Mouse (Mus musculus): ENCODE results near the gene Ugt2b1. TPM values are rescaled to one million over a fixed set of nuclear protein-coding genes. Genes with fewer than 3 reads are reported as not detected.

Gene Ugt2b1
- polyA plus RNA-seq, 1 experiment from 2014 or later: not detected

DNA sequence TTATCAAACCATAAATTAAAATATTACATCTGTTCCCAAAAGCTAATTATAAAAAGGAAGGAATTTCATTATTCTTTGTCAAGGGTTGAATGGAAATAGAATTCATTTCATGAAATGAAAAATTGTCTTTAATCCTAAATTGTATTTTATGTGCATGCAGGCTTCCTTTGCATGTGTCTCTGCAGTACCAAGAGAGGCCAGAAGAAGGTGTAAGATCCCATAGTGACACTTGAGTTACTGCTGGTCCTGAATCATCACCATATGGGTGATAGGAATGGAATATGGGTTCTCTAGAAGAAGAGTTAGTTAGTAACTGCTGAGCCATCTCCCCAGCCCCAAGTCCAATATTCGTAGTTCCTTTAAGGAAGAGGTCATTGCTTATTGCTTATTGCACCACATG, 36.4 kb downstream of the Ugt2b1 start:
- H3K9ac ChIP-seq (replicated peaks; ENCODE audit: low read length): no peak overlapping the region
- H3K4me1 ChIP-seq (ENCODE audit: insufficient read depth, low read length): no peaks in the 10 kb centered on the region
- peaks cover 5% of the 10 kb centered on the region; the same call in 1 of the 2 replicates for H3K9me3 ChIP-seq (ENCODE audit: low read length)
- no peaks in the 10 kb centered on the region for H3K36me3 ChIP-seq (ENCODE audit: insufficient read depth, low read length)
- no peak for ATAC-seq (ENCODE audit: low FRiP score, low TSS enrichment)
- WGBS: 92% methylated on average over 1 of the region's 1 CpGs
- H3K27ac ChIP-seq (ENCODE audit: low read length): no peak overlapping the region
- H3K4me3 ChIP-seq (ENCODE audit: low read length): no peak overlapping the region
- no peaks in the 10 kb centered on the region for H3K27me3 ChIP-seq (ENCODE audit: insufficient read depth, low read length)
- H3K4me2 ChIP-seq (replicated peaks; ENCODE audit: low read depth, low read length): no peak overlapping the region

DNA sequence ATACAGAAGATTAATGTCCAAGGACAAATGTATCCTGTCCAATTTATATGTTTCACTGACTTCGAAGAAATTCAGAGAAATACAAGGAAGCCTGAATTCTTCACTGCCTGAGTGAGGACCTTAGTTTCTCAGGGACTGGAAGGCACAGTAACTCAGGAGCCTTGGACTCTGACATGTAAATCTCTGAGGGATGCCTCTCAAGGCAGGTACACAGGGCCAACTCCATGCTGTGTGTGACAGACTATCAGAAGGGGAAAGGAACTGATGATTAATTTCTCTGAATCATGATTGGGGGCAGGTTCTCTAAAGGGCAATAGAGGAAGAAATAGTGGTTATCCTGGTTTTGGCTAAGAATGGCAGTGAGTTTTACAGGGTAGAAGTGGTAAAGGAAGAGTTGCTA, 37.9 kb downstream of the Ugt2b1 start:
- no peak overlapping the region for H3K4me3 ChIP-seq (ENCODE audit: low read length)
- no peak for ATAC-seq (ENCODE audit: low FRiP score, low TSS enrichment)
- H3K27ac ChIP-seq (ENCODE audit: low read length): no peak overlapping the region
- H3K27me3 ChIP-seq (ENCODE audit: insufficient read depth, low read length): no peaks in the 10 kb centered on the region
- no peaks in the 10 kb centered on the region for H3K36me3 ChIP-seq (ENCODE audit: insufficient read depth, low read length)
- no peak overlapping the region for H3K4me2 ChIP-seq (replicated peaks; ENCODE audit: low read depth, low read length)
- 61% methylated on average over 1 of the region's 1 CpGs for WGBS
- no peaks in the 10 kb centered on the region for H3K9me3 ChIP-seq (ENCODE audit: low read length)
- H3K4me1 ChIP-seq (ENCODE audit: insufficient read depth, low read length): no peaks in the 10 kb centered on the region
- no peak overlapping the region for H3K9ac ChIP-seq (replicated peaks; ENCODE audit: low read length)

DNA sequence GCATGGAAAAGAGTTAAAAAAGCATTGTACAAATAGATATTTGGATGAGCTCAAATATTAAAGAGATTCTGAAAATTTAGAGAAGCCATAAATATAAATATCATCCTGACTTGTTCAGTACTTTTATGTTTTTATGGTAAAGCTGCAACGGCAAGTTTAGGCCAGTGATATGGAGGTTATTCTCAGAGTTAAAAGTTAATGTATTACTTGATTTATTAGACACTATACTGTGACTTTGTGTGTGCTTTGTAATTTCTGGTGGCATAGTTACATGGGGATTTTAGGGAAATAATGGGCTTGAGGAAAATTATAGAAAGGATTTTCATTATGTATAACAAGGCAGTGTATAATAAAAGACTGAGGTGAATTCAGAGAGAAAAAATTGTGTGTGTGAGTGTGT, 39.2 kb downstream of the Ugt2b1 start:
- Histone ChIP-seq H3K9ac (replicated peaks; ENCODE audit: low read length) (no peak overlapping the region), H3K4me1 (ENCODE audit: insufficient read depth, low read length) (no peaks in the 10 kb centered on the region), H3K4me2 (replicated peaks; ENCODE audit: low read depth, low read length) (no peak overlapping the region), H3K4me3 (ENCODE audit: low read length) (no peak overlapping the region), H3K27me3 (ENCODE audit: insufficient read depth, low read length) (no peaks in the 10 kb centered on the region), H3K9me3 (ENCODE audit: low read length) (no peaks in the 10 kb centered on the region), H3K36me3 (ENCODE audit: insufficient read depth, low read length) (no peaks in the 10 kb centered on the region), H3K27ac (ENCODE audit: low read length) (no peak overlapping the region)
- 56% methylated on average over 1 of the region's 1 CpGs for WGBS
- no peak for ATAC-seq (ENCODE audit: low FRiP score, low TSS enrichment)

DNA sequence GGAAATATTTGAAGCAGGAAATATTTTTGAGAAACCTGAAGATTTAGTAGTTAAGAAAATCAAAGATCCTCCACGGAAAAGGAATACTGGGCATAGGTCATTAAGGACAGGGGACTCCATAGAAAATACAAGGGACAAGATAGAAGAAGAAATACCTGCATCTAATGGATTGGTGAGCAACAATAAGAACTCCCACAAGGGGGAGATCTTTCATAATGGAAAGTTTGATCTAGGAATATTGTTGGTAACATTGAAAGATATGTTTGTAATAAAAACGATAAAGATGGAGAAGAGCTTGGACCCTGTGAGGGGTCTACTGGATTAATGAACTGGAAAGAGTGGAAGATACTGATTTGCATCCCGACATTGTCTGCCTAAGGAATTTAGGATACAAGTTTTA, 39.7 kb downstream of the Ugt2b1 start:
- ATAC-seq (ENCODE audit: low FRiP score, low TSS enrichment): no peak
- Histone ChIP-seq H3K4me2 (replicated peaks; ENCODE audit: low read depth, low read length) (no peak overlapping the region), H3K36me3 (ENCODE audit: insufficient read depth, low read length) (no peaks in the 10 kb centered on the region), H3K4me3 (ENCODE audit: low read length) (no peak overlapping the region), H3K27ac (ENCODE audit: low read length) (no peak overlapping the region), H3K4me1 (ENCODE audit: insufficient read depth, low read length) (no peaks in the 10 kb centered on the region), H3K27me3 (ENCODE audit: insufficient read depth, low read length) (no peaks in the 10 kb centered on the region), H3K9ac (replicated peaks; ENCODE audit: low read length) (no peak overlapping the region), H3K9me3 (ENCODE audit: low read length) (no peaks in the 10 kb centered on the region)
- 41% methylated on average over 3 of the region's 3 CpGs for WGBS

DNA sequence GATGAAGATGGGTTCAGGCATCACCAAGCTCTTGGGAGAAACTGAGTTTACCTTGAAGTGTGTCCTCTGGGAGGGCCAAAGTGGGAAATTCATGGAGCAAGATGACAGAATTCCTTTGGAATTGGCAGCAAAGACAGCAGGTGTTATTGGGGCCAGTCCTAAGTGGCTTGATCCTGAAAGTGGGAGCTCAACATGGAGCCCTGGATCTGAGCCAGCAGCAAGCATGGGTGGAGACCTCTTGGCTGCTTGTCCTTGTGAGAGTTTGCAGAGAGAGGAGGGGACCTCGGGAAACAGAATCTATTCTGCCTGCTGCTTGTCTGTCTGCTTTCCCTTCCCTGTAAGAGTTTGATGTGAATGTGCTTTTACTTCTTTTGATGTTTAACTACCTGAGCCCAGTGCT, 54.5 kb downstream of the Ugt2b1 start:
- no peak overlapping the region for H3K4me3 ChIP-seq (ENCODE audit: low read length)
- no peaks in the 10 kb centered on the region for H3K4me1 ChIP-seq (ENCODE audit: insufficient read depth, low read length)
- H3K27me3 ChIP-seq (ENCODE audit: insufficient read depth, low read length): no peaks in the 10 kb centered on the region
- H3K4me2 ChIP-seq (replicated peaks; ENCODE audit: low read depth, low read length): no peak overlapping the region
- H3K36me3 ChIP-seq (ENCODE audit: insufficient read depth, low read length): no peaks in the 10 kb centered on the region
- 39% methylated on average over 1 of the region's 1 CpGs for WGBS
- H3K9me3 ChIP-seq (ENCODE audit: low read length): no peaks in the 10 kb centered on the region
- H3K9ac ChIP-seq (replicated peaks; ENCODE audit: low read length): no peak overlapping the region
- no peak for ATAC-seq (ENCODE audit: low FRiP score, low TSS enrichment)
- H3K27ac ChIP-seq (ENCODE audit: low read length): no peak overlapping the region

Other genes with a start within 250 kb of the Ugt2b1 start
- gene Tmprss11e, start 180.7 kb downstream of the Ugt2b1 start, polyA plus RNA-seq (2015; fragmentation: Nextera tagmentation; extraction: Ambion mirVana): not detected in 2 replicates
- 36.3 and 40.4 TPM in 2 replicates for gene Ythdc1, start 122.3 kb downstream of the Ugt2b1 start, polyA plus RNA-seq (2015; fragmentation: Nextera tagmentation; extraction: Ambion mirVana)
- 12.9 and 16.7 TPM in 2 replicates for gene Ugt2b34, start 19.6 kb downstream of the Ugt2b1 start, polyA plus RNA-seq (2015; fragmentation: Nextera tagmentation; extraction: Ambion mirVana)
- gene Ugt2b35, start 74.3 kb upstream of the Ugt2b1 start, polyA plus RNA-seq (2015; fragmentation: Nextera tagmentation; extraction: Ambion mirVana): not detected in 2 replicates
- 0.07 TPM in 1 of 2 replicates, not detected in the other for gene Ugt2b36, start 166.0 kb upstream of the Ugt2b1 start, polyA plus RNA-seq (2015; fragmentation: Nextera tagmentation; extraction: Ambion mirVana)
- 22.0 and 25.3 TPM in 2 replicates for gene Ugt2b5, start 213.8 kb upstream of the Ugt2b1 start, polyA plus RNA-seq (2015; fragmentation: Nextera tagmentation; extraction: Ambion mirVana)

All from kidney, embryonic 16.5 days (tissue).